In the genomic region with DNA sequence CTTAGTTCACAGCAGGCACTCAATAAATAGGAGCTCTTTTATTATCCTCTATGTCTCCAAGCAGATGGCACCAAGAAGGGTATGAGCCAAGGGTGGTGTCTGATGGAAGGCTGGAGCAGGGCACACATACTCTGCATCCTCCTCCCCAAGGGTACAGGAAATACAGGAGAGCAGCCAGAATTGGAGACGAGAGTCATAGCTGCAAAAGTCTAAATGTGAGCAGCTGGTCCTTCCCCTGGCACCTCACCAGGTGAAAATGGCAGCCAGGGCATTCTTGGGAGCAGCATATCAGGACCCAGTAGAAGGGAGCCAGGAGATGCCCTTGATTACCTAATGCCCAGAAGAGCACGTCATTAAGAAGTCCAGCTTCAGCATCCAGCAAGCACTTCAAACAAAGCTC, we compare ENCODE assay signal across 13 mouse cellular contexts.
A peak's percentile ranks its signal among the peaks of the same experiment; 100 is the strongest.
DNase-seq lines count a peak whose midpoint lies in the region; ATAC-seq and TF ChIP-seq lines count a peak whose summit lies in the region.
"Had no signal": no experiment of that assay in that cellular context is flagged by ENCODE, and none has a peak within 500 bp of the region (broad histone marks: within the 10 kb centered on the region; RNA-seq: fewer than 3 reads in every experiment).

No protein-coding gene starts in this region.

- H3K4me2 ChIP-seq in intestine, postnatal 0 days (replicated peaks; ENCODE audit: low read depth): no peak overlapping the region
- no peak overlapping the region for H3K4me2 ChIP-seq in liver, postnatal 0 days (ENCODE audit: low read depth, low read length)
- H3K4me2 ChIP-seq: limb, embryonic 15.5 days had no signal

- no peak for TF ChIP-seq CTCF in gastrocnemius, adult 2 months (IDR thresholded peaks at IDR 0.05)
- no peak for TF ChIP-seq CTCF in intestine, postnatal 0 days (IDR thresholded peaks at IDR 0.05; ENCODE audit: low read depth)
- TF ChIP-seq CTCF in liver, postnatal 0 days (IDR thresholded peaks at IDR 0.05; ENCODE audit: low read depth): no peak

- no peaks in the 10 kb centered on the region for H3K36me3 ChIP-seq in intestine, postnatal 0 days (ENCODE audit: control insufficient read depth, insufficient read depth)
- no peaks in the 10 kb centered on the region for H3K36me3 ChIP-seq in liver, postnatal 0 days (replicated peaks; ENCODE audit: insufficient read depth, low read length)
- H3K36me3 ChIP-seq: limb, embryonic 15.5 days had no signal

- H3K27me3 ChIP-seq in intestine, postnatal 0 days (replicated peaks; ENCODE audit: control insufficient read depth, insufficient read depth, low read length): no peaks in the 10 kb centered on the region
- no peaks in the 10 kb centered on the region for H3K27me3 ChIP-seq in liver, postnatal 0 days (ENCODE audit: insufficient read depth, low read length)
- H3K27me3 ChIP-seq: limb, embryonic 15.5 days had no signal

- intact Hi-C loops in gastrocnemius, adult 2 months (cut with DNase I): loop anchor here (5.0 kb wide), 1 partner anchor 43 kb away; no protein-coding TSS in a partner anchor
- intact Hi-C loops in gastrocnemius, postnatal 14 days (cut with DNase I; ENCODE audit: low total_unique reads): no loop called here

- H3K4me3 ChIP-seq in gastrocnemius, adult 2 months: peak overlapping the region; percentile 40
- no peak overlapping the region for H3K4me3 ChIP-seq in intestine, postnatal 0 days (ENCODE audit: low read depth, low read length)
- H3K4me3 ChIP-seq in liver, postnatal 0 days (ENCODE audit: low read depth, low read length): no peak overlapping the region
- H3K4me3 ChIP-seq: limb, embryonic 15.5 days had no signal

- H3K27ac ChIP-seq in gastrocnemius, adult 2 months: peak overlapping the region; percentile 56
- no peak overlapping the region for H3K27ac ChIP-seq in intestine, postnatal 0 days (ENCODE audit: low read depth, low read length)
- H3K27ac ChIP-seq in liver, postnatal 0 days (ENCODE audit: low read depth): no peak overlapping the region
- H3K27ac ChIP-seq: limb, embryonic 15.5 days had no signal

- H3K4me1 ChIP-seq in intestine, postnatal 0 days (replicated peaks; ENCODE audit: control insufficient read depth, insufficient read depth, low read length): no peaks in the 10 kb centered on the region
- no peaks in the 10 kb centered on the region for H3K4me1 ChIP-seq in liver, postnatal 0 days (ENCODE audit: insufficient read depth)
- H3K4me1 ChIP-seq: limb, embryonic 15.5 days had no signal

- WGBS in intestine, postnatal 0 days: 90% methylated on average over 2 of the region's 2 CpGs
- WGBS in liver, postnatal 0 days (ENCODE audit: insufficient replicate concordance): 66% methylated on average over 2 of the region's 2 CpGs

- no peak for TF ChIP-seq EP300 in liver, postnatal 0 days (IDR thresholded peaks at IDR 0.05; ENCODE audit: low read depth)

- ATAC-seq in megakaryocyte progenitor cell, adult 5-6 weeks (replicated peaks; ENCODE audit: poor library complexity): no peak
- no peak for ATAC-seq in intestine, postnatal 0 days
- ATAC-seq in liver, postnatal 0 days: no peak

- no peaks in the 10 kb centered on the region for H3K9me3 ChIP-seq in intestine, postnatal 0 days (ENCODE audit: control insufficient read depth)
- H3K9me3 ChIP-seq in liver, postnatal 0 days (ENCODE audit: low read length): no peaks in the 10 kb centered on the region
- H3K9me3 ChIP-seq: limb, embryonic 15.5 days had no signal

- peak; percentile 49 for DNase-seq in gastrocnemius, adult 2 months
- DNase-seq in gastrocnemius, adult 18-20 months (ENCODE audit: low spot score): no peak
- DNase-seq in brain, adult 2 months (ENCODE audit: low read depth, low spot score): peak; percentile 81
- peak; percentile 58 to 61 for DNase-seq in cerebellum, adult 18-20 months
- DNase-seq in gastrocnemius, postnatal 14 days: peak; percentile 37
- no peak for DNase-seq in liver, postnatal 0 days
- DNase-seq: adrenal gland, adult 8-10 months; B cell, adult 2 months; kidney, postnatal 10 days; lung, adult 2 months had no signal

- no peak overlapping the region for H3K9ac ChIP-seq in intestine, postnatal 0 days (ENCODE audit: low read depth, low read length)
- no peak overlapping the region for H3K9ac ChIP-seq in liver, postnatal 0 days (replicated peaks)
- H3K9ac ChIP-seq: limb, embryonic 15.5 days had no signal

Comparison
In these comparisons a context has a peak if more than half of its experiments do, and no peak if none do; other contexts are left out.
1. DNase-seq: peak in gastrocnemius, adult 2 months (single experiment), brain, adult 2 months (single experiment), cerebellum, adult 18-20 months (2 of 2) and gastrocnemius, postnatal 14 days (single experiment); none in gastrocnemius, adult 18-20 months (single experiment) and liver, postnatal 0 days (single experiment).